Mouse (Mus musculus): ENCODE results near the gene Tbc1d12. TPM values are rescaled to one million over a fixed set of nuclear protein-coding genes. Genes with fewer than 3 reads are reported as not detected.

Gene Tbc1d12
- 1.1 and 1.2 TPM in 2 replicates for polyA plus RNA-seq (2015; fragmentation: Nextera tagmentation; extraction: Ambion mirVana)

GRCm38 (mm10) chr19:38836438-38837170 lies at the start of gene Tbc1d12:
Gene Tbc1d12 (plus strand): TSS chr19:38836579.
- no peaks in the 10 kb centered on the region for H3K36me3 ChIP-seq (replicated peaks)
- H3K9me3 ChIP-seq (replicated peaks), result no peaks in the 10 kb centered on the region
- peak within 1 kb of the TSS; percentile 93 for H3K9ac ChIP-seq
- peaks cover 36% of the 10 kb centered on the region for H3K4me1 ChIP-seq (replicated peaks)
- under 1% methylated on average over 101 of the region's 101 CpGs for WGBS (ENCODE audit: insufficient replicate concordance)
- peak within 1 kb of the TSS; percentile 96 for H3K27ac ChIP-seq (replicated peaks)
- H3K27me3 ChIP-seq, result no peaks in the 10 kb centered on the region
- peak within 1 kb of the TSS; percentile 94 for H3K4me3 ChIP-seq (replicated peaks)
- peak; percentile 93 for ATAC-seq (ENCODE audit: insufficient read depth)
- H3K4me2 ChIP-seq, result peak within 1 kb of the TSS; percentile 95

DNA sequence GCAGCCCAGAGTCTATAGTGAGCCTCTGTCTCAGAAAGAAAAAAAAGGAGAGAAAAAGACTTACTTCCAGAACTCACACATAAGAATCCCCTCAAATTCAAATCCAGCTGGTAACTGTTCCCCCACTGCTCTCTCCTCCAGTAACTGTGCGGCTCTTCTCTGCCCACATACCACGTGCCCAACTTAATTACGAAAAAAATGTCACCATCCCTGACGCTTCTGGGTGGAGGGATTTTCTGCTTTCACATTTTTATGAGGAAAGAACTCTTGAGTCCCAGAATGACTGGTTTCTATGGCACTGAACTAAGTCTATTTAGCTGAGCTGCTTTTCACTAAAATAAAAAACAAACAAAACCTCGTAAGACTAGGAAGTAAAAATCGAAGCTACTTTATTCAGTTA lies 48.6 kb upstream of the Tbc1d12 start:
- no peaks in the 10 kb centered on the region for H3K27me3 ChIP-seq
- no peak overlapping the region for H3K9ac ChIP-seq
- H3K4me1 ChIP-seq (replicated peaks), result no peaks in the 10 kb centered on the region
- H3K36me3 ChIP-seq (replicated peaks), result peaks cover 39% of the 10 kb centered on the region
- no peaks in the 10 kb centered on the region for H3K9me3 ChIP-seq (replicated peaks)
- H3K4me2 ChIP-seq, result no peak overlapping the region
- no peak overlapping the region for H3K4me3 ChIP-seq (replicated peaks)
- no peak overlapping the region for H3K27ac ChIP-seq (replicated peaks)
- 80% methylated on average over 6 of the region's 6 CpGs for WGBS (ENCODE audit: insufficient replicate concordance)
- ATAC-seq (ENCODE audit: insufficient read depth), result no peak

DNA sequence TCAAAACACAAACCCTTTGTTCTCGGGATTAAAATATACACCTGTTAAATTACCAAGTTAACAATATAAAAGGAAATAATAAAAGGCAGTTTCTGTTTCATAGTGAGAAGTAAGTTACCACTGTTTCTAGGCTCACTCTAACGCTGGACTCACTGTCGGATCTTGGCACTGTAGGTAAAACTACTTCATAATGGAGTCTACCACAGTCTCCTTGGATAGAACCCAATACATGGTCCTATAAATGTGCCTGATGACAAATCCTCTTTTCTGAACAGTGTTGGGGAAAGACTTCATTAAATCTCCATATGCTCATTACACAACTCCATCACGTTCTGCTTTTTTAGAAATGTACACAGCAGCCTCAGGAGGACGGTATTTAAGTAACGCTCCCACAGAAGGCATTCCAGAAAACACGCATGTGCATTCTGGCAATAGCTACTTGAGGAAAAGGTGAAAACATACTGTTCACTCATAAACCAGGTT lies 42.8 kb upstream of the Tbc1d12 start:
- no peak for ATAC-seq (ENCODE audit: insufficient read depth)
- Histone ChIP-seq H3K27ac (replicated peaks) (no peak overlapping the region), H3K9me3 (replicated peaks) (no peaks in the 10 kb centered on the region), H3K4me2 (no peak overlapping the region), H3K27me3 (no peaks in the 10 kb centered on the region), H3K4me1 (replicated peaks) (no peaks in the 10 kb centered on the region), H3K36me3 (replicated peaks) (peaks cover 81% of the 10 kb centered on the region), H3K9ac (no peak overlapping the region), H3K4me3 (replicated peaks) (no peak overlapping the region)
- 87% methylated on average over 7 of the region's 7 CpGs for WGBS (ENCODE audit: insufficient replicate concordance)

DNA sequence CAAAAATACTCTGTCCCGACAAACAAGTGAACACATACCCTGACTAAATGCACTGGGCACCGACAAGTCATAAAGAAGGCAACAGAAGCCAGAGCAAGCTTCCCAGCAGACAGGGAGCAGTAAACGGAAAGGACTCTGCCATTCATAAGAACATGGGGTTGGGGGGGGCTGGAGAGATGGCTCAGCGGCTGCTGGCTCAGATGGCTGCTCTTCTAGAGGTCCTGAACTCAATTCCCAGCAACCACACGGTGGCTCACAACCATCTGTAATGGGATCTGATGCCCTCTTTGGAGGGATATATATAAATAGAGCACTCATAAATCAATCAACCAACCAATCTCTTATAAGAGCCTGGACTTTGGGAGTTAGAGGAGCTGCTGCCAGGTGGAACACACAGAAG lies 39.8 kb upstream of the Tbc1d12 start:
- Histone ChIP-seq H3K36me3 (replicated peaks) (peaks cover 73% of the 10 kb centered on the region), H3K9ac (no peak overlapping the region), H3K9me3 (replicated peaks) (no peaks in the 10 kb centered on the region), H3K27ac (replicated peaks) (no peak overlapping the region), H3K4me2 (no peak overlapping the region), H3K4me3 (replicated peaks) (no peak overlapping the region), H3K27me3 (no peaks in the 10 kb centered on the region), H3K4me1 (replicated peaks) (no peaks in the 10 kb centered on the region)
- 78% methylated on average over 5 of the region's 5 CpGs for WGBS (ENCODE audit: insufficient replicate concordance)
- ATAC-seq (ENCODE audit: insufficient read depth), result no peak

- no peak for ATAC-seq (ENCODE audit: insufficient read depth)
Observed at GRCm38 (mm10) chr19:38798291-38798690, 38.1 kb upstream of the Tbc1d12 start.

DNA sequence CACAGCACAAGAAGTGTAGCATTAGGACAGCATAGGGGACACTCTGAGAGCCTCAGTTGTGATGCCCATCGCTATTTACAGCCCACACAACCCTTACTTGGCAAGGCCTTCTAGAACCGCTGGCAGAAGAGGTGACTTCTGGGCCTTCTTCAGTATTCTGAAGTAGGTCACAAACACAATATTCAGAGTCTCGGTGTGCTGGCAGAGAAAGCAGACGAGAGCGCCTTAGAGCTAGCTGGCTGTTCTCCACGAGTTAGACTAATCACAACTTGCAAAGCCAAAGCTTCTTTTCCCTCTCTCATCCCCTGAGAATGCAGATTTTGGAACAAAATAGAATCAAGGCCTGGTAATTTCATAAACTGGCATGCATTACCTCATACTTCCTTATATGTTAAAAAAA lies 37.6 kb upstream of the Tbc1d12 start:
- ATAC-seq (ENCODE audit: insufficient read depth), result no peak
- Histone ChIP-seq H3K36me3 (replicated peaks) (peaks cover 75% of the 10 kb centered on the region), H3K27me3 (no peaks in the 10 kb centered on the region), H3K4me1 (replicated peaks) (no peaks in the 10 kb centered on the region), H3K4me2 (no peak overlapping the region), H3K4me3 (replicated peaks) (no peak overlapping the region), H3K27ac (replicated peaks) (no peak overlapping the region), H3K9me3 (replicated peaks) (no peaks in the 10 kb centered on the region), H3K9ac (no peak overlapping the region)
- 84% methylated on average over 6 of the region's 6 CpGs for WGBS (ENCODE audit: insufficient replicate concordance)

More at GRCm38 (mm10) chr19:38798291-38798690, 38.1 kb upstream of the Tbc1d12 start:
- WGBS (ENCODE audit: insufficient replicate concordance), result 74% methylated on average over 1 of the region's 1 CpGs
- no peak overlapping the region for H3K4me2 ChIP-seq
- H3K4me3 ChIP-seq (replicated peaks), result no peak overlapping the region
- no peaks in the 10 kb centered on the region for H3K27me3 ChIP-seq
- H3K9me3 ChIP-seq (replicated peaks), result no peaks in the 10 kb centered on the region
- no peak overlapping the region for H3K27ac ChIP-seq (replicated peaks)
- no peak overlapping the region for H3K9ac ChIP-seq
- H3K36me3 ChIP-seq (replicated peaks), result peaks cover 76% of the 10 kb centered on the region
- H3K4me1 ChIP-seq (replicated peaks), result no peaks in the 10 kb centered on the region

DNA sequence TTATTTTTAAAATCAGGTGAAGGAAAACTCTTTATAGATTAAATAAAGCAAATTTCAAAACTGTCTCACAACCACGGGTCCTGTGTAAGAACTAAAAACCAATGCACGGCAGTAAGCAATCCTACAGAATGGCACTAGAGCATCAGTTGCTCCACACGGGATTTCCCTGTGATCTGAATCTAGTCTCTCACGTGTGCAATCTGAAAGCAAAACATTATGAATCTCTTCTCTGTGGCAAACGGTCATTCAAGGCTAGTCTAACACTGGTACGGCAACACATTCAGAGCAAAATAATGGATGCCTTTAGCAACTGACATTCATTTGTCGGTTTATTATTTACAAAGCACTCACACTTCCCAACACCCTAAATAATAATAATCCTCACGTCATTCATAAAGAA lies 18.2 kb upstream of the Tbc1d12 start:
- H3K27ac ChIP-seq (replicated peaks), result no peak overlapping the region

DNA sequence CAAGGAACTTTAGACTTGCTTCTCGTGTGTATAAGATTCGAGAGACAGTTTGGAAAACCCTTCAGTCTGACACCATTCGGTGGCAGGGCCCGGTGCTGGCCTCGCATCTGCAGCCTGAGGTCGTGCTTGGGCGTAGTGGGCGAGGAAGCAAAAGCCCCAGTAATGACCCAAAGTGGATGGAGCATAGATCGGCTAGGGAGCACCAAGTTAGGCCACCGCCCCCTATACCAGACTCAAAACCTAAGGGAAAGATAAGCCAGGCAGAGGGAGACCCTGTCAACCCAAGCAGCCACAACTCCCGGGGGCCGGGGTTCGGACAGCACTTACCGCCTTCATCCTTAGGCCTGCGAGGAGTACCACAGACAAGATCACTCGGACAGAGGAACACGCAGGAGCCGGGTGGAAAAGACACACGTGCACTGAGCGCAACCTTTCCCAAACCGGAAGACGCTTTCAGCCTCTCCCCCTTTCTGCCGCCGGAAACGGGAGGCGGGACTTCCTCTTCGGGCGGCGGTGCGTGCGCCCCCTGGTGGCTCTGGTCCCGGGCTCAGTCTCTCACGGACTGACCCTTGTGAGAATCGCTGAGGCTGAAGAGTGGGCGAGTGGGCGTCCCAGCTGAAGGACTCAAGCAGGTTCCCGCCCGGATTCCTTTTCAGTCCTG lies 17.5 kb upstream of the Tbc1d12 start, which contains the start of gene Noc3l:
Gene Noc3l (minus strand): TSS at position 472 of the 661 bp plus-strand sequence.
- peaks cover 39% of the 10 kb centered on the region for H3K4me1 ChIP-seq (replicated peaks)
- H3K9ac ChIP-seq, result peak within 1 kb of the TSS; percentile 81
- peak within 1 kb of the TSS; percentile 94 for H3K27ac ChIP-seq (replicated peaks)
- under 1% methylated on average over 38 of the region's 38 CpGs for WGBS (ENCODE audit: insufficient replicate concordance)
- no peaks in the 10 kb centered on the region for H3K9me3 ChIP-seq (replicated peaks)
- peak; percentile 85 for ATAC-seq (ENCODE audit: insufficient read depth)
- H3K4me3 ChIP-seq (replicated peaks), result peak within 1 kb of the TSS; percentile 86
- H3K36me3 ChIP-seq (replicated peaks), result peaks cover 24% of the 10 kb centered on the region
- H3K4me2 ChIP-seq, result peak within 1 kb of the TSS; percentile 92
- H3K27me3 ChIP-seq, result no peaks in the 10 kb centered on the region

More for the DNA sequence above, 18.2 kb upstream of the Tbc1d12 start:
- Histone ChIP-seq H3K4me1 (replicated peaks) (peaks cover 39% of the 10 kb centered on the region), H3K27me3 (no peaks in the 10 kb centered on the region), H3K36me3 (replicated peaks) (peaks cover 27% of the 10 kb centered on the region), H3K9ac (peak overlapping the region; percentile 81), H3K4me2 (peak overlapping the region; percentile 92), H3K9me3 (replicated peaks) (no peaks in the 10 kb centered on the region), H3K4me3 (replicated peaks) (peak overlapping the region; percentile 86)
- no peak for ATAC-seq (ENCODE audit: insufficient read depth)
- 19% methylated on average over 8 of the region's 8 CpGs for WGBS (ENCODE audit: insufficient replicate concordance)

- Histone ChIP-seq H3K27me3 (no peaks in the 10 kb centered on the region), H3K4me1 (replicated peaks) (peaks cover 39% of the 10 kb centered on the region), H3K4me2 (peak overlapping the region; percentile 92), H3K9ac (peak overlapping the region; percentile 81), H3K4me3 (replicated peaks) (peak overlapping the region; percentile 86), H3K27ac (replicated peaks) (peak overlapping the region; percentile 94), H3K9me3 (replicated peaks) (no peaks in the 10 kb centered on the region), H3K36me3 (replicated peaks) (peaks cover 19% of the 10 kb centered on the region)
- WGBS (ENCODE audit: insufficient replicate concordance), result 6% methylated on average over 16 of the region's 16 CpGs
- ATAC-seq (ENCODE audit: insufficient read depth), result peak; percentile 61
Observed at GRCm38 (mm10) chr19:38819427-38819802, 17.0 kb upstream of the Tbc1d12 start.

DNA sequence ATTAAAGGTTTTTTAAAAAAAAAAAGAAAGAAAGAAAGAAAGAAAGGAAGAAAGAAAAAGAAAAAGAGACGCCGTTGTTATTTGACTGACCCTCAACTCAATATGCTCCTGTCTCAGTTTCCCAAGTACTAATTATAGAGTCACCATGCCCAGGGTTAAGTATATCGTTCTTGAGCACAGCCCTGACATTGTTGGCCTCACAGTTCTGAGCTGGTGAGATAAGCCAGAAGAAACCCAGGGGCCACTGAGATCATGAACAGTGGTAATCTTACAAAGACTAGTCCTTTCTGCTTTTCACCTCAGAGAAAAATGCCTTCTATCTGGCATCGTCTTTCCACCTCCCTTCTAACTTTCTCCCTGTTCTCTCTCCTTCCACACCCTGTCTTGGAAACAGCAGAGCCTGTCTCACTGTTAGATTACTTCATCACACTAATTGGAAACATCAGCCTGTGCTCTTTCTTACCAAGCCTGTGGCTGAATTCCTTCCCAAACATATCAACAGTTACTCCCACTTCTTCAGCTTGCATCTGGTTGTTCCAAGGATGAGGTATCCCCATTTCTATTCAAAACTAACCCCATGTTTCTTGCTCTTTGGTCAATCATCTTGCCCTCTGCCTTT lies 16.1 kb upstream of the Tbc1d12 start:
- peak overlapping the region; percentile 94 for H3K27ac ChIP-seq (replicated peaks)
- peaks cover 10% of the 10 kb centered on the region for H3K36me3 ChIP-seq (replicated peaks)
- peak overlapping the region; percentile 92 for H3K4me2 ChIP-seq
- ATAC-seq (ENCODE audit: insufficient read depth), result peak; percentile 89
- H3K27me3 ChIP-seq, result no peaks in the 10 kb centered on the region
- H3K9me3 ChIP-seq (replicated peaks), result no peaks in the 10 kb centered on the region
- peak overlapping the region; percentile 86 for H3K4me3 ChIP-seq (replicated peaks)
- H3K9ac ChIP-seq, result peak overlapping the region; percentile 81; the same call in 1 of the 2 replicates
- peaks cover 39% of the 10 kb centered on the region for H3K4me1 ChIP-seq (replicated peaks)
- WGBS (ENCODE audit: insufficient replicate concordance), result 17% methylated on average over 4 of the region's 4 CpGs

DNA sequence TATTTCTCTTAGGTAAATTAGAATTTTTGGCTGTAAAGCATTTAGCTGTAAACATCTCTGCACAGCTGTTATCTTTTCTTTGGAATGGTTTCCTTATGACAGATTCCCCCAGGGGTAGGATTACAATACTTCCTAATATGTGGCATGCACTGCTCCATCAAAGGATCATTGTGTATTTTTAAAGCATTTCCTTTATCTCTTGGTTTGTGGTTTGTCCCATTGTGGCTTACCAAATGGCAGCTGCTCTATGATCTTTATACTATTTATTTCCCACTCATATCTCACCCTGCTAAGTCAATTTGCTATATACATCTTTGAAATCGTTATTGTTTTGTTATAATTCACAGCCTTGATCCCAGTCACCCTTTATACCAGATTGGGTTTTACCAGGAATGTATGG lies 3.2 kb upstream of the Tbc1d12 start:
- Histone ChIP-seq H3K27me3 (no peaks in the 10 kb centered on the region), H3K4me3 (replicated peaks) (no peak overlapping the region), H3K4me1 (replicated peaks) (peaks cover 20% of the 10 kb centered on the region), H3K27ac (replicated peaks) (no peak overlapping the region), H3K4me2 (no peak overlapping the region), H3K36me3 (replicated peaks) (no peaks in the 10 kb centered on the region), H3K9ac (no peak overlapping the region), H3K9me3 (replicated peaks) (no peaks in the 10 kb centered on the region)
- WGBS (ENCODE audit: insufficient replicate concordance), result 46% methylated on average over 1 of the region's 1 CpGs
- no peak for ATAC-seq (ENCODE audit: insufficient read depth)
